Mouse (Mus musculus) E14TG2a.4 (cell line): ENCODE measurements around the gene Dleu7.

ENCODE experiments used
- H3K27me3 ChIP-seq: 2 replicates; pipeline ENCODE4 v1.6.1; 2014; ENCODE audit warnings: low read length, control low read depth; ENCODE audit not compliant: insufficient read depth
- H3K36me3 ChIP-seq: 2 replicates; pipeline ENCODE4 v1.6.1; 2014; ENCODE audit warnings: low read length, control low read depth; ENCODE audit not compliant: insufficient read depth
- H3K4me1 ChIP-seq: replicated peaks from 2 replicates; pipeline ENCODE4 v1.6.1; 2014; ENCODE audit warnings: low read depth, low read length, control low read depth
- H3K4me3 ChIP-seq: replicated peaks from 2 replicates; pipeline ENCODE4 v1.5.1; 2014; ENCODE audit warnings: mild to moderate bottlenecking, low read length
- H3K9me3 ChIP-seq: 2 replicates; pipeline ENCODE4 v1.6.1; 2014; ENCODE audit warnings: low read length, control low read depth
- CTCF ChIP-seq: conservative IDR thresholded peaks from 2 replicates; pipeline ENCODE4 v1.5.1; 2014; ENCODE audit warnings: low read length
- NANOG ChIP-seq: IDR thresholded peaks from 2 replicates; pipeline ENCODE4 v1.6.1; 2014; ENCODE audit warnings: borderline replicate concordance, low read length, mixed read lengths
- POU5F1 ChIP-seq: IDR thresholded peaks from 2 replicates; pipeline ENCODE4 v1.6.1; 2014; ENCODE audit warnings: low read length, borderline replicate concordance

Dleu7 gene

DNA sequence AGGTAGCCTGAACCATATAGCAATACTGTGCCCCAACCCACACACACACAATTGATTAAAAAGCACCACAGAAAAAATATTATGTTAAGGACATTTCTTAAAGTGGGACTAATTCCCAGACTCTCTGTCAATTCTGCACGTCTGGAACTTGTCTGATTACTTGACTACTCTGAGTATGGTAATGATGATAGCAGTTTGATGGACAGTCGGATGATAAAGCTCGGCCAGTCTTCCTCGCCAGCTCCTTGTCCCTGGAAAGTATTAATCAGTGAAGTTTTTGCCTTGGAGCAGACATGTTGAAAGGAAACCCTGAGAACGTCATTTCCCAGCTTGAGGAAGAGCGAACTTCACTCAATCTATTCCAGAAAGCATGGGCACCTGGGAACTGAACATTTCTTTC lies 34.7 kb downstream of the Dleu7 start:
- Histone ChIP-seq H3K9me3 (peaks cover 10% of the 10 kb centered on the region), H3K27me3 (no peaks in the 10 kb centered on the region), H3K36me3 (no peaks in the 10 kb centered on the region), H3K4me3 (no peak overlapping the region), H3K4me1 (no peaks in the 10 kb centered on the region)
- TF ChIP-seq POU5F1 (no peak), CTCF (no peak), NANOG (no peak)

DNA sequence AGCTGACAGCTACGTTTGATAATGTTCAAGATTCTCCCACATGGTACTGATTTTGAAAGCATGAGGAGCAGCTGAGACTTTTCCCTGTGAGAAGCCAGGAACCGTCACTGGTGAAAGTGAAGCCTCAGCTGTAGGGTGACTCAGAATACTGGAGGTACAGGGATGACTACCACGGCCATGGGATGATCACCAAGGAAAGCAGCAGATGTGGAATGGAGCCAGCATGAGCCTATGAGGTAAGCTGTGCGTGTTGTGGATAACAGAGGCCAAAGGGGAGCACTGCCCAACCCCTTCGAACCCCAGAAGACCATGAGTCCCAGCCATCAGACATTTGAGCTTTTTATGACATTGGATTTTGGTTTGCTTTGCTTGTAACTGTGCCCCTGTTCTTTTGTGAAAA lies 36.8 kb downstream of the Dleu7 start:
- Histone ChIP-seq H3K4me3 (no peak overlapping the region), H3K27me3 (no peaks in the 10 kb centered on the region), H3K9me3 (peaks cover 9% of the 10 kb centered on the region), H3K4me1 (no peaks in the 10 kb centered on the region), H3K36me3 (no peaks in the 10 kb centered on the region)
- TF ChIP-seq POU5F1 (no peak), CTCF (no peak), NANOG (no peak)

- H3K27me3 ChIP-seq = no peaks in the 10 kb centered on the region
- no peaks in the 10 kb centered on the region for H3K36me3 ChIP-seq
- no peaks in the 10 kb centered on the region for H3K4me1 ChIP-seq
- TF ChIP-seq POU5F1 (no peak), NANOG (no peak), CTCF (no peak)
- H3K9me3 ChIP-seq = no peaks in the 10 kb centered on the region
- H3K4me3 ChIP-seq = no peak overlapping the region
These were observed 38.5 kb downstream of the Dleu7 start for GRCm38 (mm10) chr14:62254371-62254770.

DNA sequence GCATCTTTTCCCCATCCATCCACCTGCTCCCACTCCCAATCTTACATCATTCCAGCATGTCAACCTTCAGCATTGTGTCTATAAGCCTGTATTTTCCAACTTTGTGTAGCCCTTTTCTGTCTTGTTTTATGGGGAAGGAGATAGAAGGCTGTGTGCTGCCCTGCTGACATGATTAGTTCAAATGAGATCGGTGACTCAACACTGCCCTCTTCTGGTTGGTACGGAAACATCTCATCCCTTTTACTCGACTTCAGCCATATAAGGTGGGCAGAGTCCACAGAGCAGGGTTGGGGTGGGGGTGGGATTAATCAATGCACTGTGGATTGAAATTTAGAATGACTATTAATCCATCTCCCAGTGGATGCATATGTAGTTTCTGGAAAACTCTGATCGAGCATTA lies 40.8 kb downstream of the Dleu7 start:
- TF ChIP-seq POU5F1 (no peak), CTCF (peak; percentile 43)
- Histone ChIP-seq H3K27me3 (no peaks in the 10 kb centered on the region), H3K9me3 (peaks cover 15% of the 10 kb centered on the region), H3K36me3 (no peaks in the 10 kb centered on the region), H3K4me1 (peaks cover 5% of the 10 kb centered on the region; the same call in 1 of the 2 replicates), H3K4me3 (no peak overlapping the region)

GRCm38 (mm10) chr14:62250046-62250445 lies 42.8 kb downstream of the Dleu7 start:
- H3K4me1 ChIP-seq = peaks cover 19% of the 10 kb centered on the region
- TF ChIP-seq NANOG = no peak
- no peak for TF ChIP-seq CTCF
- TF ChIP-seq POU5F1 = no peak
- no peaks in the 10 kb centered on the region for H3K36me3 ChIP-seq

GRCm38 (mm10) chr14:62249251-62249650 lies 43.6 kb downstream of the Dleu7 start:
- H3K36me3 ChIP-seq = no peaks in the 10 kb centered on the region
- no peak overlapping the region for H3K4me3 ChIP-seq
- H3K9me3 ChIP-seq = peaks cover 15% of the 10 kb centered on the region
- no peaks in the 10 kb centered on the region for H3K27me3 ChIP-seq
- peaks cover 19% of the 10 kb centered on the region for H3K4me1 ChIP-seq
- TF ChIP-seq POU5F1 = no peak
- no peak for TF ChIP-seq NANOG
- TF ChIP-seq CTCF = no peak

More at GRCm38 (mm10) chr14:62250046-62250445, 42.8 kb downstream of the Dleu7 start:
- no peaks in the 10 kb centered on the region for H3K27me3 ChIP-seq
- H3K4me3 ChIP-seq = no peak overlapping the region
- H3K9me3 ChIP-seq = peaks cover 15% of the 10 kb centered on the region

GRCm38 (mm10) chr14:62248796-62249195 lies 44.1 kb downstream of the Dleu7 start:
- H3K36me3 ChIP-seq = no peaks in the 10 kb centered on the region
- H3K4me1 ChIP-seq = peaks cover 23% of the 10 kb centered on the region
- TF ChIP-seq POU5F1 (no peak), CTCF (no peak), NANOG (no peak)
- H3K9me3 ChIP-seq = peaks cover 15% of the 10 kb centered on the region
- H3K27me3 ChIP-seq = no peaks in the 10 kb centered on the region
- H3K4me3 ChIP-seq = no peak overlapping the region

GRCm38 (mm10) chr14:62248345-62248744 lies 44.5 kb downstream of the Dleu7 start:
- Histone ChIP-seq H3K27me3 (no peaks in the 10 kb centered on the region), H3K36me3 (no peaks in the 10 kb centered on the region)
- TF ChIP-seq CTCF = no peak
- TF ChIP-seq NANOG = no peak
- no peak for TF ChIP-seq POU5F1

DNA sequence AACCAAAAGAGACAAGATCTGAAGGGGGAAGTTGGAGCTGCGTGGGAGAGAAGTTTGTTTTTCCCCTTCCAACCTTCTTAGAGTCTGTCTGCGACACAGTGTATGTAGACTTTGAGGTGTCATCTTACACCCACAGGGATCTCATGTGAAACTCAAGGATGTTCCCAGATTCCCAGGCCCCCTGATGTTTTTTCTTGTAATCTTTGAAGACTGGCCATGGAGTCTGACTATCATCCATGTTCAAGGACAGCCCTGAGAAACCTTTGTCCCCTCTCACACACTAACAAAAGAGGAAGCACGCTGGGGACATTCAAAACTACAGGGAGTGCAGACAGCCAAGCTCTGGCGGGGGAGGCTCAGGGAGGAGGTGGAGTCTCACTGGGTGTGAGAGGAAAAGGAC lies 47.3 kb downstream of the Dleu7 start:
- no peaks in the 10 kb centered on the region for H3K27me3 ChIP-seq
- no peak overlapping the region for H3K4me3 ChIP-seq
- H3K4me1 ChIP-seq = peaks cover 31% of the 10 kb centered on the region
- no peaks in the 10 kb centered on the region for H3K36me3 ChIP-seq
- TF ChIP-seq POU5F1 (no peak), NANOG (peak; percentile 58; the same call in 1 of the 2 replicates), CTCF (no peak)
- peaks cover 15% of the 10 kb centered on the region for H3K9me3 ChIP-seq

More at GRCm38 (mm10) chr14:62248345-62248744, 44.5 kb downstream of the Dleu7 start:
- no peak overlapping the region for H3K4me3 ChIP-seq
- H3K9me3 ChIP-seq = peaks cover 15% of the 10 kb centered on the region
- H3K4me1 ChIP-seq = peaks cover 26% of the 10 kb centered on the region

DNA sequence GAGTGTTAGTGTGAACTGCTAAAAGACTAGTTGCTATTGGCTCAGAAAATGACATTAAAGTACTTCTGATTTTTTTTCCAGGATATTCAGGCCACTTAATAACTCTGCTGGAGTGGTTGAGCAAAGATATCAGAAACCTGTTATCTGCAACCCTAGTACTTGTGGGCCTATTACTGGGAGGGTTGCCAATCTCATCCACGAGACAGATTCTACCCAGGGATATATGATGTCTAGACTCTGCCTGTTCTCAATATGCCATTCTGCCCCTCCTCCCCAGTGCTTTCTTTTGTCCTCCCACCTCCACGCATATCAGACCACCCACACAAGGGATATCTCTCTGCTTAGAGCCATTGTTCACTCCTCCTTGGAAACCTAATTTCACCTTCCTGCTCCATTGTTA lies 49.3 kb downstream of the Dleu7 start:
- peaks cover 31% of the 10 kb centered on the region for H3K4me1 ChIP-seq
- no peak overlapping the region for H3K4me3 ChIP-seq
- H3K9me3 ChIP-seq = peaks cover 14% of the 10 kb centered on the region
- no peaks in the 10 kb centered on the region for H3K36me3 ChIP-seq
- no peaks in the 10 kb centered on the region for H3K27me3 ChIP-seq
- no peak for TF ChIP-seq POU5F1
- peak; percentile 39; the same call in 1 of the 2 replicates for TF ChIP-seq NANOG
